Mouse (Mus musculus) left cerebral cortex, postnatal 4 days (tissue): ENCODE measurements at regions not wholly inside any gene's neighbourhood (a gene's known extent, or its start where the extent isn't known, plus 50 kb on each side); places are given as distances from the start of the nearest gene placed in this dataset.

Experiments
- DNase-seq: peaks from one replicate; pipeline ENCODE4 v3.0.0-alpha.2; 2022
- intact Hi-C: fragments of 180-260 bp; cut with DNase I; formaldehyde crosslinking; loops from one replicate; pipeline ENCODE4 v1.15.1; 2025

DNA sequence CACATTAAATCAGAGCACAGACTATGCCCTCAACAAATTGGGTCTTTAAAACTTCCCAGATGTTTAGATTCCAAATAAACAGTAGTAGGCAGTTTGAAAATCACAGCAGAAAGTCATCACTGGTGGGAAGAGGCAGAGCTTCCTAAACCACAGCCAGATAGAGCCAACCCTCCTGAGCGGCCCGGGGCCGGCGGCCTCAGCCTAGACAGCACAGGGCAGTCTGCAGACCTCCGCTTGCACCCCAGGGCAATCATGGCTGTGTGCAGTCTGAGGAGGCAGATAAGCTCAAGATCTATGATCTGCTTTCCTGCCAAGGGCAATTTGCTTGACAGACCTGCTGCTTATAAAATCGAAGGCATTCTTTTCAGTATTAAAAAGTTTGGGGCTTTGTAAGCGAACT is 192.6 kb downstream of the Hlx start:
- intact Hi-C loops, result no loop called here
- DNase-seq, result no peak

DNA sequence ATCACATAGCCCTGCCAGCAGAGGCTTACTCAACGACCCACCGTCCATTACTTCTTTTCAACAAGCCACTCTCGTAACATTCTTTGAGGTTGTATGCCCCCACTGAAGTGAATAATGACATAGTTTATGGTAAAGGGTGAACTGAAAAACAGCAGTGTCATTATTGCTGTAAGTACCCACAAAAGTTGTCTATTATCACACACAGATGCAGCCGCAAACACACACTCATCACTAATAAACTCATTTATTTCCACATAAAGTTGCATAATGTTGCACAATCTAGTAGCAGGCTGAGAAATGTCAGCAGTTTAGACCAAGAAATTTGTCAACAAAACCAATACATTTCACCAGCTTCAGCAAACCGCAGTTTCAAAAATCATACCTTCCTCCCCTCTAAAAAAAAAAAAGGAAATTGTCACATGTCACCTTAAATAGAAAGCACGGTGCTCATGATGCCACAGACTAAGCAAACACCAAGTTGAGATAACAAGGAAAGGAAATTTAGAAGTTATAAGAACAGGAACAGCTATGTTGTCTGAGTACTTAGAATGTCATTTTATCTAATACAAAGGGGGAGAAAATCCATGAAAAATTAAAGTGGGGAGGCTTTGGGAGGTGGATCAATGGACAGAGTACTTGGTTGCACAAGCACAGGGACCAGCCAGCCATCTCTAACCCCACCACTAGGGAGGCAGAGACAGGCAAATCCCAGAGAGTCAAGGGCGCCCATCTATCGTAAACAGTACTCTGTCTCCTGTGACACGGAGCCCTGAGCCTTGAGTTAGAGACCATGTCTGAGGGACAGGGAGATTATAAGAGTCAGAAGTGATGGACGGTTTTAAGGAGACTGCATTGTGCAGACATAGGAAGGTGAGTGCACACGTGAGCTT is 195.9 kb downstream of the Hlx start:
- intact Hi-C loops, result no loop called here
- no peak for DNase-seq

- DNase-seq, result no peak
- intact Hi-C loops, result no loop called here
Observed at GRCm38 (mm10) chr1:184535691-184536090, 196.7 kb downstream of the Hlx start.

GRCm38 (mm10) chr1:184534511-184534910 is 197.9 kb downstream of the Hlx start:
- DNase-seq, result no peak
- intact Hi-C loops, result no loop called here

GRCm38 (mm10) chr1:184533870-184534269 is 198.5 kb downstream of the Hlx start:
- no peak for DNase-seq
- intact Hi-C loops, result no loop called here

DNA sequence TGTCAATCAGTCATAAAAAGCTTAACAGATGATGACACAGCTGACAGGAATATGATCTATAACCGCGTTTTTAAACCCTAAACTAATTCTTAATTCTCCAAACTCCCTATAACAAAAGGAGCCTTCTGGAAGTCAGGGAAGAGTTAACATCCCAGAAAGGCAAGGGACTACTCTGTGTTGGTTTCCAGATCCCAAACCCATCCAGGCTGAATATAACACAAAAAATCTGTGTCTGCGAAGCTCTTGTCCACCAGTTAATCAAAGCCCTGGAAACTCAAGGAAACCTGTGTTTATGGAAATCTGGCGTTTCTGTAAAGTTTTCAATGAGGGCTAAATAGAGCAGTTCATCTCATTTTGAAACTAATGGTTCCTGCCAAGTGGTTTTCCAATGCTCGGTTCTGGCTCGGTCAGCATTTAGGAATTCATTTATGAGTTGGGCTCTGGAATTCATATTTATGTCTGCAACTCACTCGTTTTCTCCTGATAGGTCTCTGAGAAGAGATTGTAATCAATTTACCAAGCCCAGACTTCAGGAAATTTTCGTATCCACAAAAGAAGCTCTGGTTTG is 199.8 kb downstream of the Hlx start:
- intact Hi-C loops, result no loop called here
- no peak for DNase-seq

- intact Hi-C loops, result no loop called here
- no peak for DNase-seq
Observed at GRCm38 (mm10) chr1:184530606-184531320, 201.7 kb downstream of the Hlx start.

DNA sequence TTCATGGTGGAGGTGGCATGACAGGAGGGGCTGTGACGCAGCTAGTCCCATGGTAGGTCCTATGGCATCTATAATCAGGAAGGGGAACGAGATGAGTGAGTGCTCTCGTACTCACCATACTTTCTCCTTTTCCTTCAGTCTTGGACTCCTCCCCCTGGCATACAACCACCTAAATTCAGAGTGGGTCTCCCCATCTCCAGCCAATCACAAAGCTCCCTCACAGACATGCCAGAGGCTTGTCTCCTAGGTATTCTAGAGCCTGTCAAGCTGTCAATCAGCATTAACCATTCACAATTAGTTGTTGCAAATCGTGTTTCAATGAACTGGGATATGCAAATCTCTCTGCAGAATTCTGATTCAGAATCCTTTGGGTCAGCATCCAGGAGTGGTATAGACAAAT is 206.7 kb downstream of the Hlx start:
- intact Hi-C loops, result no loop called here
- no peak for DNase-seq

DNA sequence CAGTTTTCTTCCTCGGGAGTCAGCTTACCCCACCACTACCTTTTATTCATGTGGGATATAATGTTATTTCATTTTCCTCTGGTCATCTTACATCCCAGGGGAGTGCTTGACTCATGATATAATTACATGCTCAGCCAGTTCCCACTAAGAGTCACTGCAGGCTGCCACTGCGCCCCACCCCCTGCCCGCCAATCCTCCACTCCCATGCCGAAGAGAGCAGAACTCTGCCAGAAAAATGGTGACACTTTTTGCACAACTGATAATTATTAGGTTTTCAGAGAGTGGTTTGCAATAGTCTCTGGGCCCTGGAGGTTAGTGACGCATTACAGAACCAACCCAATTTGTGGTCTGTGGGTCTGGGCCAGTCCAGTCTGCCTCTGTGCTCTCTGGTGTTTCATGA is 212.9 kb downstream of the Hlx start:
- intact Hi-C loops, result no loop called here
- no peak for DNase-seq

GRCm38 (mm10) chr1:184504663-184505062 is 227.8 kb downstream of the Hlx start:
- no peak for DNase-seq
- intact Hi-C loops, result no loop called here

DNA sequence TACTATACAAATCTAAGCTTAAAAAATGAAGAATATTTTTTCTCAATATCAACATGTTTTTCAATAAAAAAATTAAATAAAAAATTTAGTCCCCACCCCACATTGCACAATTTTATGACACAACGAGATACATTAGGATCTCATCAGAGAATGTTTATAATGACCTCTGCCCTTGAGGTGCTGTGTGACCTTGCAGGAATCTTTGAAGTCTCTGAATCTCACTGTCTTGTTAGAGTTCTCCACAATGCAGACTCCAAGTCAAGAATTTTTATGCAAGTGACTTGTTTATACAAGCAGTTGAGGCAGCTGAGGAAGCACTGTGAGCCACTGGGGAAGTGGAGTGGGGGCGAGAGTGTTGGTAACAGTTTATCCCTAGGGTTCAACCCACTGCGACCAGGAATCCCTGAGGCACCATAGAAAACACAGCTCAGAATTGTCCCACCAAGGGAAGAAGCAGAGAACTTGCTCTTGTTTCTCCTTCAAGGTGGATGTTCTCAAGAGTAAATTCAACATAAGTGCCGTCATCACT is 228.5 kb downstream of the Hlx start:
- no peak for DNase-seq
- intact Hi-C loops, result no loop called here

DNA sequence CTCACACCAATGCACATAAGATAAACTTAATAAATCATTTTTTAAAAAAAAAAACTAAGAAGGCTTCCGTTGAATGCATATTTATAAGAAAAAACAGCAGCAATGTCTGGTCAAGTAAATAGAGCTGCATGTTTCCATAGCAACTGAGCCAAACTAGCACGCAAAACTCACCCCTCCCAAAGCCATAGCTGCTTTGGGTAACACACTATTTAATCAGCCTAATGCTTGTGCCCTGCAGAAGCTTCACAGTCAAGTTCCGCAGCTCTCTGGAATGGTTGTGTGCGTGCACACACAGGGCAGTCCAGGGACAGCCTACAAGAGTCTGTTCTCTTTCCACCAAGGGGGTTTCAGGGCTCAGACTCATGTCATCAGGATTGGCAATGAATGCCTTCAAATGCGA is 231.7 kb downstream of the Hlx start:
- intact Hi-C loops, result no loop called here

GRCm38 (mm10) chr1:184498909-184499525 is 233.4 kb downstream of the Hlx start:
- DNase-seq, result no peak
- intact Hi-C loops, result no loop called here

More for the DNA sequence above, 231.7 kb downstream of the Hlx start:
- DNase-seq, result no peak

DNA sequence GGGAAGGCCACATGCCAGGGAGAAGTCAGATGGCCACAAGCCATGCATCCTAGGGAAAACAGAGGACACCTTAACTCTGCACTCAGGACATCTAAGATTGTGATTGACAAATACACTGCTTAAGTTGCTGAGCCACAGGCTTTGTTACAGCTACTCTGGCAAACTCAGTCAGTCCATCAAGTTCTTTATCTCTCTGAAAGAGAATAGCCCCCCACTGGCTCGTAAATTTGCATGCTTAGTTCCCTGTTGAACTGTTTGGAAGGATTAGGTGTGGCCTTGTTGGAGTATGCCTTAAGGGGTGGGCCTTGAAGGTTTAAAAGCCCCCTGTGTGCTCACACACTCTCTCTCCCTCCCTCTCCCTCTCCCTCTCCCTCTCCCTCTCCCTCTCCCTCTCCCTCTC is 235.4 kb downstream of the Hlx start:
- intact Hi-C loops, result no loop called here
- no peak for DNase-seq

- no peak for DNase-seq
- intact Hi-C loops, result no loop called here
Observed at GRCm38 (mm10) chr1:184493811-184494210, 238.6 kb downstream of the Hlx start.

- intact Hi-C loops, result no loop called here
- no peak for DNase-seq
Observed at GRCm38 (mm10) chr1:184492115-184492514, 240.3 kb downstream of the Hlx start.

GRCm38 (mm10) chr1:184491252-184491651 is 241.2 kb downstream of the Hlx start:
- intact Hi-C loops, result no loop called here

GRCm38 (mm10) chr1:184487409-184487808 is 245.0 kb downstream of the Hlx start:
- intact Hi-C loops, result no loop called here

More at GRCm38 (mm10) chr1:184491252-184491651, 241.2 kb downstream of the Hlx start:
- no peak for DNase-seq

DNA sequence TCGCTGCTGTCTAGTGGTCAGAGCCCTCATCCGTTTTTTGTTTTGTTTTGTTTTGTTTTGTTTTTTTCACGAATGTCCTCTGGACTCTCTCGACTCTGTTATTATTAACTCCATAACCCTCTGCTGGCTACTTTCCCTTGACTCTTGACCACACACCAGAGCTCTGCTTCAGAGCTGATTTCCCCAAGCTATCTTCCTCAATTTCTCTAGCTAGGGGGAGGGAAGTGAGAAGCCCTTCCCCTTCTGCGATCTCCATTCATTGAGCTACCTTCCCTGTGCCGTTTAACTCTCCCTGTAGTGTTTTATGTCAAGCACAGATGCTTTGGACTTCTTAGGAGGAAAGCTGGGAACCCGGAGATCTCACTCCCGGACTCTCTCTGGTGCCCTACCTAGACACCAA is 247.6 kb downstream of the Hlx start:
- intact Hi-C loops, result no loop called here
- no peak for DNase-seq

More at GRCm38 (mm10) chr1:184487409-184487808, 245.0 kb downstream of the Hlx start:
- no peak for DNase-seq

DNA sequence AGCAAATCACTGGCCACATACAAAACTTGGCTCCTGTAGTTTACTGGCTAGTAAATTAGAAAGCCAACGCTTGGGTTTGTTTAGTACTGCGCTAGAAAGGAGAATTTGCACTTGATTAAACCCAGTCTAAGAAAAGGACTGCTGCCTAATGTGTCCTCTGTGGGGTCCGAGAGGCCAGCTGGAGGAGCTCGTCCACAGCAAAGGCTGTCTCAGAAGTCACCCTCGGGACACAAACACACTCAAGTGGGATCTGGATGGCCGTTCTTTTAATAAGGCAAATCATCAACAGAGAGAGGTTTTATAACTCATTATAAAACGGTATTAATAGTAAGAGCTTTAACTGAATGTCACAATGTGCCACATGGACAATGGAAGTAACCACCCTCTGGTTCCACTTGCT is 249.0 kb downstream of the Hlx start:
- intact Hi-C loops, result no loop called here

GRCm38 (mm10) chr1:184482026-184482425 is 250.4 kb downstream of the Hlx start:
- DNase-seq, result no peak
- intact Hi-C loops, result no loop called here

More for the DNA sequence above, 249.0 kb downstream of the Hlx start:
- no peak for DNase-seq
